Mouse (Mus musculus): ENCODE results near the gene Exoc3.

Gene Exoc3

GRCm38 (mm10) chr13:74138906-74139647 lies 69.5 kb downstream of the Exoc3 start:
- no peak for DNase-seq (ENCODE audit: low read depth, low spot score)

DNA sequence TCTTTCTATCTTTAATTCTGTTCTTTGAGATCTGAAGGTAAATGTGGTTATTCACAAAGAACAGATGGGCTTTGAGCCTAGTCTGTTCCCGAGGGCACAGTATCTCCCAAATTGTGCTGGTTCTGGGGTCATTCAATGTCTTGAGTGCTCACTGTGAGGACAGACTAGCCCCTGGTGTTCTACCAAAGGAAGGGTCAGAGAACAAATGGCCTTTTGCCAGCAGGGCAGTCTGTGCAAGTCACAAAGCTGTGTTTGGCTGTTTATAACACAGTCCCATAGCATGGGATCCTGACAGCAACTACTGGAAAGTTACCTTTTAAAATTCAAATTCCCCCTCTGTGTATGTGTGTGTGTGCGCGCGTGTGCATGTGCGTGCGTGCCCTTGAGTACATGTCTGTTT lies 78.6 kb downstream of the Exoc3 start:
- DNase-seq (ENCODE audit: low read depth, low spot score), result no peak

GRCm38 (mm10) chr13:74127571-74127970 lies 81.0 kb downstream of the Exoc3 start:
- DNase-seq (ENCODE audit: low read depth, low spot score), result no peak

DNA sequence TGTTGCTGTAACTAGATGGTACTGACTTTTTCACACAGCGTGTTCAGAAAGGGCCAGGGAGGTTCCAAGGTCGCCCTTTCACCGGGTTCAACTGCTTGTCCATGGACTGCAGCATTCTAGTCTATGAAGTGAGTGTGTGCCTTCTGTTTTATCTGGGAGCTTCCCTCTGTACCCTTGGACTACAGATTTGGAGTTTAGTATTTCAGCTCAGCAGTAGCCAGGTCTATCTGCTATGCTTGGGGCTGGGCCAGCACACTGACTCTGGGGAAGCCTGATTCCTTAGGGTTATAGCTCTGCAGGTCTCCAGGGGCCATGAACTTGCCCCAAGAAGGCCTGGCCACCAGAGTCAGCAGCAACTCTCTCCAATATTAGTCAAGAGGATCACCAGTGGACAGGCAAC lies 85.9 kb downstream of the Exoc3 start:
- DNase-seq (ENCODE audit: low read depth, low spot score), result no peak

DNA sequence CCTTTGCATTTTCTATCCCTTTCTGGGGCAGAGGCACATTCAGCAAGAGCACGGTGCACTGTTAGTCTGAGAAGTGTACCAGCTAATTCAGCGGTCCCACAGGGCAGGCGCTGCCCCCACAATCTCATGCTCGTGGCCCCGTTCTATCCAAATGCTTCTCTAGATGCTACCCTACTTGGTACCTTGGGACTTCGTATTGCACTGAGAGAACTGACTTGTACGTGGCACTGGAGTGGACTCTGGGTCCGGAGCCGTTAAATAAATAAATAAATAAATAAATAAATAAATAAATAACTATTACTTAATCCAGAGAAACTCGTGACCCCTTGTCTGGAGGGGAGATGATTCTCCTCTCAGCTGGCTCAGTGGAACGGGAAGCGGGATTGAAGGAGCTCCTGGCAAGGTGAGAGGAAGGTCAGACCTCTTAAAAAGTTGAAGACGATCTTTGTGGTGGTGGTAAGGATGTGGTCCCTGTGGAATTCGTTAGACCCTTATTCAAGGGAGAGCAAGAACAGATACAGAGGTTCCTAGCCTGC lies 86.7 kb downstream of the Exoc3 start:
- no peak for DNase-seq (ENCODE audit: low read depth, low spot score)

DNA sequence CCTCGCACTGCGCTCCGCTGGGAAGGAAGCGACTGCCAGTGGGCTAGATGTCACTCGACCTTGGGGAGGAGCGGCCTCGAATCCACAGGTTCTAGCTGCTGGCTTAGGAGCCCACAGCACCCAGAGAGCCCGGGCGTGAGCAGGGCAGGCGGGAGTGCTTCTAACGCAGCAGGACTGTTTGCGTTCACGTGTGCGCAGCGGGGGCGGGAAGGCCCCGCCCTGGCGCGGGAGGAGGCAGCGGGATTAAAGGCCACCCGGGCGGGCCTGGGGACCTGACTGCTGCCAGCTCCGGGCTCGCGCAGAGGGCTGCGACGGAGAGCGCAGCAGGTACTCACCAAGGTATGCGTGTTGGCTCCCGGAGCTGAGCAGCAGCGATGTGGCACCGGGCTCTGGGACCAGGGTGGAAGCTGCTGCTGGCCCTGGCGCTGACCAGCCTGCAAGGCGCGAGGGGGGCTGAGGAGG lies 87.4 kb downstream of the Exoc3 start, which contains the start of gene Slc9a3:
Gene Slc9a3, plus strand, starts transcription at position 317 of the 462 bp plus-strand sequence.
- peak; percentile 11 for DNase-seq (ENCODE audit: low read depth, low spot score)
